Mouse (Mus musculus): ENCODE data around the gene March2. TPM values are rescaled to one million over a fixed set of nuclear protein-coding genes. Genes with fewer than 3 reads are reported as not detected.

The March2 gene
- total RNA-seq, 2 experiments from 2014 or later = 86.1 to 87.2 TPM

DNA sequence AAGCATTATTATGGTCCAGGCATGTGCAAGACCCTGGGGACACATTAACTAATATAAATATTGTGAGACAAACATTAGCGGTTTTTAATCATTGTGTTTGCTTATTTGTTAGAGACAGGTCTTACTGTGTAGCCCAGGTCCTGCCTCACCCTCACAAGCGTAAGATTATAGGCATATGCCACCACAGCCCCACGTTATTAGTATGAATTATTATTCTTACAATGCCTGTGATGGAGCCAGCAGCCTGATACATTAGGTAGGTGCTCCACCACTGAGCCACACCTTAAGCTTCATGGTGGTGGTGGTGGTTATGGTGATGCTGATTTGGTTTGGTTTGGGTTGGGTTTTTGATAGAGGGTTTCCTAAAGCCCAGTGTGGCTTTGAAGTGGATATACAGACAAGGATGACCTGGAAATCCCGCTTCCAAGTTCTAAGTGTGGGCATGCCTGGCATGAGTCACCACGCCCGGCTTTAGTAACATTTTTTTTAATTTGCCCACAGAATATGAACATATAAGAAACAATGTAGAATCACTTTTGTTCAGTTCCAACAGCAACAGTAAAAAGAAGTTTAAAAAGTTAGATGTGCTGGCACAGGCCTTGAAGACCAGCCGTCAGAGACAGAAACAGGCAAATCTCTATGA, 1.4 kb upstream of the March2 start:
- intact Hi-C loops (cut with DNase I) = no loop called here
- DNase-seq (ENCODE audit: low spot score in 2 of 2) = peak in 1 of 2 experiments; percentile 72

GRCm38 (mm10) chr17:33718944-33719725, 665 bp upstream of the March2 start:
- intact Hi-C loops (cut with DNase I) = no loop called here
- DNase-seq (ENCODE audit: low spot score in 2 of 2) = no peak

GRCm38 (mm10) chr17:33717982-33718381, 488 bp downstream of the March2 start:
- no peak for DNase-seq (ENCODE audit: low spot score in 2 of 2)
- intact Hi-C loops (cut with DNase I) = no loop called here

- intact Hi-C loops (cut with DNase I) = no loop called here
- no peak for DNase-seq (ENCODE audit: low spot score in 2 of 2)
These were observed 1.2 kb downstream of the March2 start for GRCm38 (mm10) chr17:33717246-33717645.

DNA sequence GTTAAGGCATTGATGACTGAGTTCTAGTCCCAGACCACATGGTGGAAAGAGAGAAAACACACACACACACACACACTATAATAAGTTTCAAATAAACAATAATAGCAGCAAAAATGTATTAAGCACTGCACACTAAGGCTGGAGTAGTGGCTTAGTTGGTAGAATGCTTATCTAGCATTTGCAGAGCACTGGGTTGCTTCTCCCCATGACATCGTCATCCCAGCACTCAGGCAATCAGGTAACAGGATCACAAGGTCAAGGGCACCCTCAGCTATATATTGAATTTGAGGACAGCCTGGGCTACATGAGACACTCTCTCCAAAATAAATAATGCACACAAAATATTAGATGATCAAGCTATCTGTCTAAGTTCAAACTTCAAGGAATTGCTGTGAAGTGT, 3.7 kb downstream of the March2 start:
- intact Hi-C loops (cut with DNase I) = no loop called here
- no peak for DNase-seq (ENCODE audit: low spot score in 2 of 2)

DNA sequence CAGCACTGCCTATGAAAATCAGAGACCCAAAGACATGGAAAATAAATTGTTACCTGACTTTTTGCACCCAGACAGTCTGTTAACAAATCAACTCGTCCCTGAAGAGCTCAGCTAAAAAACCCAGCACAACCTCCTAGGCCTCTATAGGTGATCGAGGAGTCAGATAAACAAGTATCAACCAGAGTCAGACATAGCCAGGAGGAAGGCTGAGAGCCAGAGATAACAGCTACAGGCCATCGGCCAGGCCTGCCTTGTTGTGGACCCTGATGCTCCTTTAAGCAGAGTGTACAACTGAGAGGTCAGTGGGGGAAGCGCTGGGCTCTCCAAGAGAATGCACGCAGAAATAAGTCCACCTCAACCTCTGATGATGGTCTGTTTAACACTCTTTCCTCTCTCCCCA, 5.2 kb downstream of the March2 start:
- DNase-seq (ENCODE audit: low spot score in 2 of 2) = no peak
- intact Hi-C loops (cut with DNase I) = no loop called here

- DNase-seq (ENCODE audit: low spot score in 2 of 2) = no peak
- intact Hi-C loops (cut with DNase I) = no loop called here
These were observed 8.6 kb downstream of the March2 start for GRCm38 (mm10) chr17:33709834-33710233.

DNA sequence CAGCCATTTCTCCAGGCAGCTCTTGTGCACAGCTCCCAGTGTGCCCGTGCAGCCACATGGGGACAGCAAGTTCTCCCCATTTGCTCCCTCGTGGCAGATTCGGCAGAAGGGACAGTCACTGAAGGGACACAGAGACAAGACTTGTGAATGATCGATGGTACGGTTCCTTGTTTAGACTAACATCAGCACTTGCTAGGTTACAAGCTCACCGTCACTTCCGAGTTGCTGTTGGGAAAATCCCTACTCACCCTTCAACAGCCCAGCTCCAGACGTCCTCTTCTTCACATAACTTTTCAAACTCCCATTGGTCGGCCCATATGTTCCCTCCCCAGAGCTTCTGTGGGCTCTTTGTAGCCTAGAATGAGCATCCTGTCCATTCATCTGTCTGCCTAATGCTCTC, 15.4 kb downstream of the March2 start:
- no peak for DNase-seq (ENCODE audit: low spot score in 2 of 2)
- intact Hi-C loops (cut with DNase I) = no loop called here

DNA sequence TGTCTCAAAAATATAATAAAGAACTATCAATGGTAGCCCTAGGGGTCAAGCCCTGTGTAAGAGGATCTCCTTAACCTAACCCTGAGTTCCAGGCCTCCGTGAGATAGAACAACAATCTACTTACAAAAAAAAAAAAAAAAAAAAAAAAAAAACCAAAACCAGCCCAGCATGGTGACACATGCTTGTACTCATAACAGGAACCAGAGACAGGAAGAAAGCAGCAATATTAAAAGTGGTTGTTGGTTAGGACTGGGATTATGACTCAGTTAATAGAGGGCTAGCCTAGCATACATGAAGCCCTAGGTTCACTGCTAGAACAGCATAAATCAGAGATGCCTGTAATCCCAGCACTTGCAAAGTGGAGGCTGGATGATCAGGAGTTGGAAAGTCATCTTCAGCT, 16.3 kb downstream of the March2 start:
- no peak for DNase-seq (ENCODE audit: low spot score in 2 of 2)
- intact Hi-C loops (cut with DNase I) = no loop called here

DNA sequence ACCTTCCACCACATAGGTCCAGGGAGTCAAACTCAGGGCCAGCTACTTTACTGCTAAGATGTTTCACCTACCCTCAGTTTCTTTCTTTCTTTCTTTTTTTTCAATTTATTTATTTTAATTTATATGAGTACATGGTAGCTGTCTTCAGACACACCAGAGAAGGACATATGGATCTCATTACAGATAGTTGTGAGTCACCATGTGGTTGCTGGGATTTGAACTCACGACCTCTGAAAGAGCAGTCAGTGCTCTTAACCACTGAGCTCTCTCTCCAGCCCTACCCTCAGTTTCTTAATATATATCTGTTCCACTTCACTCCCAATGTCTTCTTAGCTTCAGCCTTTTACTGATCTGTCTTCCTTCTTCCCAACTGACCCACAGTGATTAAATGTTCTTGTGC, 23.0 kb downstream of the March2 start:
- DNase-seq (ENCODE audit: low spot score in 2 of 2) = no peak
- intact Hi-C loops (cut with DNase I) = no loop called here

GRCm38 (mm10) chr17:33686760-33687159, 31.7 kb downstream of the March2 start, which contains the start of gene Hnrnpm:
TSS of gene Hnrnpm (minus strand) at chr17:33686860.
- intact Hi-C loops (cut with DNase I) = no loop called here

GRCm38 (mm10) chr17:33685249-33685653, 33.2 kb downstream of the March2 start:
- DNase-seq (ENCODE audit: low spot score in 2 of 2) = peak; percentile 97 to 98
- intact Hi-C loops (cut with DNase I) = no loop called here

More at GRCm38 (mm10) chr17:33686760-33687159, 31.7 kb downstream of the March2 start, which contains the start of gene Hnrnpm:
- no peak for DNase-seq (ENCODE audit: low spot score in 2 of 2)

- intact Hi-C loops (cut with DNase I) = no loop called here
- DNase-seq (ENCODE audit: low spot score in 2 of 2) = peak; percentile 79 to 82
These were observed 33.7 kb downstream of the March2 start for GRCm38 (mm10) chr17:33684671-33685231.

- intact Hi-C loops (cut with DNase I) = no loop called here
These were observed 36.7 kb downstream of the March2 start for GRCm38 (mm10) chr17:33681767-33682166.

DNA sequence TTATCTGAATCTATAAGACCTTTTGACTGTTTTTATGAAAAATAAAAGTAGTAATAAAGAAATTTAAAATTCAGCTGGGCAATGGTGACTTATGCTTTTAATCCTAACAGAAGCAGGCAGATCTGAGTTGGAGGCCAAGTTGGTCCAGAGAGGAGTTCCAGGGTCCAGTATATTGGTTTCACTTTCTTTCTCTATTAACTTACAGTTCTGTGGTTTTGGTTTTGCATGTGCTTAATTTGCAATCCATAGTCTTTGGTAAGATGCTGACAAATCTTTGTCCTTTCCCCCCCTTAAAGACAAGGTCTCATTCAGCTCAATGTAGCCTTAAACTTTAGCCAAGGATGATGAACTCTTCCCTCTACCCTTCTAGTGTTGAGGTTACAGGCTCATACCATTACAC, 39.7 kb downstream of the March2 start:
- no peak for DNase-seq (ENCODE audit: low spot score in 2 of 2)
- intact Hi-C loops (cut with DNase I) = no loop called here

More at GRCm38 (mm10) chr17:33681767-33682166, 36.7 kb downstream of the March2 start:
- DNase-seq (ENCODE audit: low spot score in 2 of 2) = no peak

GRCm38 (mm10) chr17:33676086-33676485, 42.4 kb downstream of the March2 start:
- intact Hi-C loops (cut with DNase I) = no loop called here

DNA sequence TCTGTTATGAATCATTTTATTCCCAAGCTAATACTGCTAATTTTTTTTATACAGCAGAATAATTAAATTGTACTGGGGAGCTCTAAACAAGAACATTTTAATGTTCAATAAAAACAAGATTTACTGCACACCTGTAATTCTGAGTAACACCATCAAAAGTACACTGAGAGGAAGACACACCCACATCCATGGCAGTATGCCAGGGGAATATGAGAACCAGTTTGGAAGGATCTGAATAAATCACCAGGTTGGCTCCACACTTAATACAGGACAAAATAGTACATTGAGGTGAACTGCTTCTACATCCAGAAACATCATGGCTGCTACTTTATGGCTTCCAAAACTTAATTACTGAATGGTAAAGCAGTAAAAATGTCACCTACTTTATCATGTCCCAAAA, 43.0 kb downstream of the March2 start:
- intact Hi-C loops (cut with DNase I) = no loop called here
- DNase-seq (ENCODE audit: low spot score in 2 of 2) = no peak

More at GRCm38 (mm10) chr17:33676086-33676485, 42.4 kb downstream of the March2 start:
- DNase-seq (ENCODE audit: low spot score in 2 of 2) = no peak

DNA sequence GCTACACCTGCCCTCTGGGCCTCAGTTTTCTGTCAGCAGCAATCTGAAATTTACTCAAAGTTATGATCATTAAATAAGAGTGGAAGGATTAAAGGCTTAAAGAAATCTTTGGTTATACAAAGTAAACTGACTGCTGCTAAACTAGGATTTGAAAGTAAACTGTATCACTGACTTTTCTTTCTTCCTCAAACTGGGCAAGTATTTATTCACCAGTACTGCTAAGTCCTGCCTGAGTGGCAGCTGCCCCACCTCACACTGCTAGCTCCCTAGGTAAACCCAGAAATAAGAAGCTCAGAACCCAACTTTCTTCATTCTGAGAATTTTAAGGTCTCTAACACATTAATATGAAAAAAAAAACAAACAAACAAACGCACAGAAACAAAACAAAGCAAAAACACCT, 44.6 kb downstream of the March2 start:
- DNase-seq (ENCODE audit: low spot score in 2 of 2) = no peak
- intact Hi-C loops (cut with DNase I) = no loop called here

GRCm38 (mm10) chr17:33669681-33670080, 48.8 kb downstream of the March2 start:
- intact Hi-C loops (cut with DNase I) = no loop called here
- DNase-seq (ENCODE audit: low spot score in 2 of 2) = no peak

- DNase-seq (ENCODE audit: low spot score in 2 of 2) = no peak
- intact Hi-C loops (cut with DNase I) = no loop called here
These were observed 51.7 kb downstream of the March2 start for GRCm38 (mm10) chr17:33666813-33667212.

All from left cerebral cortex, postnatal 25 days (tissue).